Mouse (Mus musculus) brain, embryonic 18.5 days (tissue): ENCODE results near the gene Rab15.

Experiments used
- DNase-seq: peaks from one replicate; pipeline ENCODE4 v3.0.0-alpha.2; 2012; ENCODE audit warnings: low read depth, low spot score

Gene Rab15

DNA sequence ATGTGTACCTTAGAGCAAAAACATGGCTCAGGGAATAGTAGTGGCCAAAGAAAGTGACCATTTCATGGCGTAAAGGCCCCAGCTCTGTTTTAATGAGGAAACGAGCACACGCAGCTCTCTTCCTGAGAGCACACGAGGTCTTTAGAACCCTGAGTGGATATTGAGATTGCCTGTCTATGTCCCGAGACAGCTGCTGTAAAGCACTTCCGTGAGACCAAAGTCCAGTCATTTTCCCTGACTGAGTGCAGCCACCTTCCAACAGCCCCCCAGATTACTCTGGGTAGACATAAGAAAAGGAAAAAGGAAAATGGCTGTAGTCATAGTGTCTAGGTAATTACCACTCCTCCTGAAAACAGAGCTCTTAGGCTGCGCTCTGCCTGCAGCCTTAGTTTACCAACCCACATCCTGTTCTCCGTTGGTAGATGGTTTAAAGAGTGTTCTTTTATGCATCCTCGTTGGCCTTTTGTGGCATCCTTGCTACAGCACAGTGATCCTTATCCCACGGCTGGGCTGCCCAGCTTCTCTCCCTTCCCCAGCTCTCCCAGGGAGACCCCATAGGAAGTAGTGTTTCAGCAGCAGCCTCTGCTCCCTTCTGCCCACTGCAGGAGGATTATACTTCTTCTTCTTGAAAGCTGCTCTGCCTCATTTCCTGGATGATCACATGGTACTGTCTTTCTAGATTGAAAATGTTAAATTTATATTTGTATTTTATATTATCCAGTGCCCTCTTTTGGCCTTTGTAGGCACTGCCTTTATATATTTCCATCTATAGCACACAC is 44.2 kb downstream of the Rab15 start:
- no peak for DNase-seq

DNA sequence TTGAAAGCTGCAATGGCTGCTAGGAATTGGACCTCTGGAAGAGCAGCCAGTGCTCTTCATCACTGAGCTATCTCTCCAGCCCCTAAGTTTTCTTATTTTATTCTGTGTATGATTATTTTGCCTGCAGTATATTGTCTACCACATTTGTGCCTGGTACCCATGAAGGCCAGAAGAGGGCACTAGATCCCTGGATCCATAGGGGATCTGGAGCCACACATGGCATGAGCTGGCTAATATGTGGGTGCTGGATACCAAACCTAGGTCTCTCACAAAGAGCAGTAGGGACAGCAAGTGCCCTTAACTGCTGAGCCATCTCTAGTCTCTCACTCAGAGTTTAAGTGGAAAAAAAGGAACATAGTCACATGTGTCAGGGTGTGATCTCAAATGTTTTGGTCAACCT is 44.9 kb downstream of the Rab15 start:
- no peak for DNase-seq

DNA sequence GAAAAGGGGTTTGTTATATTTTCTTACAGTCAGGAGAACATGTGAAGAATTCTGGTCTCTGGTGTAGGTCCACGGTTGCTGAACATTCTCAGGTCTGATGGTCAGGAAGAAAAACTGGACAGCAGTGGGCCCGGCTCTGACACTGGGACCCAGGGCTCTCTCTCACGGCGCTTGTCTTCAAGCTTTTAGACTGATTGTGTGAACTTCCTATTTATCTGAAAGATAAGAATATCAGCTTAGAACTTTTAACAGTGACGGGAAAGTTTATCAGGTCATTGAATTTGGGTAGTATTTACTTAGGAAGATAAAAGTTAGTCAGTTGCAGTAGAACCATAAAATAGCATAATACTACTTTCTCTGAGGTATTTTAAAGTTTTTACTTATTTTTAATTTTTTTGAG is 45.8 kb downstream of the Rab15 start:
- no peak for DNase-seq

DNA sequence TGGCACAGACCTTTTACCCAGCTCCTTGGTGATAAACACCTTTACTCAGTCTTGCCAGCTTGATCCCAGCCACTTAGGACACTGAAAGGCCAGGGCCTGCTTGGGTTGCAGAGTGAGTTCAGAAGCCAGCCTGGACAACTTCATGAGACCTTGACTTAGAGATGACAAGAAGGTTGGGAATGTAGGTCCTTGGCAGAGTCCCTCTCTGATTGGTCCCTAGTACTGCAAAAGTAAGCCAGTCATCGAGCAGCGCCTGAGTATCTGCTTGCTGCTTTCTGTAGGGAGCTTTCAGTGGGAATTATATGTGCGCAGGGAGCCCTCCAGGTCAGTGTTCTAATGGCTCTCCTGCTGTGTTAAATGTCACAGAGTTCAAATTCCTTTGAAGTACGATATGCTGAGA is 47.6 kb downstream of the Rab15 start:
- DNase-seq: no peak

DNA sequence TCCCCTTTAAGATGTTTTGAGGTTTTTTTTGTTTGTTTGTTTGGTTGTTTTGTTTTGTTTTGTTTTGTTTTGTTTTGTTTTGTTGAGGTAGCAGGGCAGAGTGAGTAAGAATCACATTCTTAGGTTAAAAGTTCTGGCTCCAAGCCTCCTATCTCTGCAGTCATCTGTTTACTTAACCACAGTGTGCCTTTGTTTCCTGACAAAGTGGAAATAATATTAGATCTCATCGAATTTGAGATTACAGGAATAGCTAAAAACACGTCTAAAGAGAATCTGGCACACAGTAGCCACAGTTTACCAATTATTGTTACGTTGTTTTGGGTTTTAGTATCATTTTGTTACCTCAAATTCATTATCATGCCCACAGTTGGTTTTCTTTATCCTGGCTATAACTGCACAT is 48.1 kb downstream of the Rab15 start:
- no peak for DNase-seq

DNA sequence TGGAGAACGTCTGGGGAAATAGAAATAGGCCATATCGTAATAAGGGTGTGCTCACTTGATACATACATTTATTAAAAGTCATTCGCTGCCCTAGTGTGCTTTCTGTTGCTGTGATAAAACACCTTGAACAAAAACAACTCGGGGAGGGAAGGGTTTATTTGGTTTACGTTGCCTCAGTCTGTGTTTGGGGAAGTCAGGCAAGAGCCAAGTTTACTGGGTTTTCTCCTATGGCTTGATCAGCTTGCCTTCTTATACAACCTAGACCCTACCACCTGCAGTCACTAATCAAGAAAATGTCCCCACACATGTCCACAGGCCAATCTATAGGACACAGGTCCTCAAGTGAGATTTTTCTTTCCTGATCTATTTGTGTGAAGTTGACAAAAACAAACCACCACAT is 51.2 kb downstream of the Rab15 start:
- no peak for DNase-seq

DNA sequence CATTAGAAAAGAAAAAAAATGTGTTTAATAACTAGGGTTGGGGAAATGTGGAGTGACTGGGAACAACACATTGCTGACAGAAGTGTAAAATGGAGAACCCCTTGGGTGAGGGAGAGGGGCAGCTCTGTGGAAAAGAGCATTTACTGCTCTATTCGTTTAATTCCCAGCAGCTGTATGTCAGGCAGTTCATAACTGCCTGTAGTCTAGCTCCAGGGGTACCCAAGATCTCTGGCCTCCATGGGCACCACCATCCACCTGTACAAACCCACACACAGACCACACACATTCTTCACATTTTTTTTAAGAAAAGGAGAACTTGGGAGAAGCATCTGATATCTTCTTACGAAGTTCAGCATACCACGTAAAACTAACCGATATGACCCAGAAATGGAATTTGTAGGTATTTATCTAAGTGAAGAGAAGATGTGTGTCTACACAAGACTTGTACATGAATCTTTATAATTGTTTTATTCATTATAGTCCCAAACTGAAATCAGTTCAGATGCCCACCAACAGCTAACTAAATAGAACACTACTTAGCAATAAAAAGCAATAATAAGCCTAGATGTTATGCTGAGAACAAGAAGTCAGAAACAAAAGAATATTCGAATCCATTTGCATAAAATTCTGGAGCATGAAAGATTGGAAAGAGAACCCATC is 51.7 kb downstream of the Rab15 start:
- no peak for DNase-seq

DNA sequence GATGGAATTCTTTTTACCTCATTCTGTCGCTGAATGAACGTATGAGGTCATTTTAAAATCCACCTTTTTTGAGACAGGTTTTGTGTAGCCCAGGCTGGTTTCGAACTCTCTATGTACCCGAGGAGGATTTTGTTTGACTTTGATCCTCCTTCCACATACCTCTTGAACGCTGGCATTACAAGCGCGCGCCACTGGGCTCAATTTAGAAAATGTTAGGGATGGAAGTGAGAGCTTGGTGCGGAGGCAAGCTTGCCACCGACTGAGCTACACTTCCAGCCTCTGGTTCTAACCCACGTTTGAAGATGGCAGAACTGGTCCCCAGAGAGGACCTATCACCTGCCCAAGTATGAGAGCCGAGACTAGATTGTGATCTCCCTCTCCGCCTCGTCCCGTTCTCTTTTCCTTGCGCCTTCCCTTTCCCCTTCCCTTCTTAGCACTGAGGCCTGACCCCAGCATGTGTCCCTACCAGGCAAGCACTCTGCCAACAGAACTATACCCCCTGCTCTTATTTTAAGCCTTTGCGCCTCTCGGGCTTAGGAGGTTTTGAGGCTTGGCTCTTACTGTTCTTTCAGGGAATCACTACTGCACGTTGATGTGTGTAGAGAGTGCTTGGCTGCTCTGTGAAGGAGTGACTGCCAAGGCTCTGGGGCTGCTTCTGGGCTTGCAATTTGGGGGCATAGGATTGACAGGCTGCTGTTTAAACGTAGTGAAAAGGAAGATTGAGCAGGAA is 56.6 kb downstream of the Rab15 start:
- no peak for DNase-seq

DNA sequence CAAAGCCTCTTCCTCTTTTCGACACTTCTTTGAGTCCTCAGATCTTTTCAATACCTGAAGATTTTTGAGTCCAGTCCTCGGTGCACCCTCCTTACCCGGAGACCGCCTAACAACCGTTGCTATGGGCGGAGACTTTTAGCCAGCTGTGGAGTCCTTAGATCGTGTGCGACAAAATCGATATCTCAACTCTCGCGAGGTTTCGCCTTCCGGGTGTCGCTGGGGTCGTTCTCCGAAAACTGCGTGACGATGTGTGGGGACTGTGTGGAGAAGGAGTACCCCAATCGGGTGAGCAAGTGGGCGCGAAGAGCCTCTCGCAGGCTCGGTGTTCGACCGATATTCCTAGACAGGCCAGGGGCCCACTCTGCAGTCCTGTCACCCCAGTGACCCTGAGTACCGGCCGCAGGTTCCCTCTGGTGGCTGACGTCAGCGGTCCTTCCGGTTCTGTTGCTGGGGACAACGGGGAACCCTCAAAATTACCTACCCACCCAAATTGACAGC is 57.3 kb downstream of the Rab15 start, which contains the start of the genes Churc1 and Fntb:
Gene Churc1, plus strand, starts transcription at position 185 of the 498 bp plus-strand sequence.
Gene Fntb, plus strand, starts transcription at position 236 of the 498 bp plus-strand sequence.
- peak; percentile 90 for DNase-seq

DNA sequence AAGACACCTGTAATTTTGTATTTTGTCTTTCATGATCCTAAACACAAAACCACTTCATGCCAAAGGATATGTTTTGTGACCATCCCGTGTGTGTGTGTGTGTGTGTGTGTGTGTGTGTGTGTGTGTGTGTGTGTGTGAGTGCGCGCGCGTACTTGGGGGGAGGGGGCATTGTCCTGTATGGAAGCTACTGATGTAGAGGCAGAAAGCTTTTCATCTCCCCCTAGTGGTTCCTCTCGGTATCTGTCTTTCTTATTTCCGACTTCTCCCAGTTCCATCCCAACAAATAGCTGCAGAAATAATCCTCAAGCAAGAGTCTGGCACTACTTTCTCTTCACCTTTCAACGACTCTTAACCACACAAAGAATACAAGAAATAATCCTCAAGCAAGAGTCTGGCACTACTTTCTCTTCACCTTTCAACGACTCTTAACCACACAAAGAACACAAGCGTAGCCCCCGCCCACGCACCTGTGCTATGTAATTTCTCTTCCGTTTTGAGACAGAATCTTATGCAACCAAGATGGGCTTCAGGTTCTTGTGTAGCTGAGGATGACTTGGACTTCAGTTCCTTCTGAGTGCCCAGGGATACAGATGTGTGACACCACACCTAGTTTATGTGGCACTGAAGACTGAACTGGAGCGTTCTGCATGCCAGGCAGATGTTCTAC is 69.9 kb downstream of the Rab15 start:
- no peak for DNase-seq

DNA sequence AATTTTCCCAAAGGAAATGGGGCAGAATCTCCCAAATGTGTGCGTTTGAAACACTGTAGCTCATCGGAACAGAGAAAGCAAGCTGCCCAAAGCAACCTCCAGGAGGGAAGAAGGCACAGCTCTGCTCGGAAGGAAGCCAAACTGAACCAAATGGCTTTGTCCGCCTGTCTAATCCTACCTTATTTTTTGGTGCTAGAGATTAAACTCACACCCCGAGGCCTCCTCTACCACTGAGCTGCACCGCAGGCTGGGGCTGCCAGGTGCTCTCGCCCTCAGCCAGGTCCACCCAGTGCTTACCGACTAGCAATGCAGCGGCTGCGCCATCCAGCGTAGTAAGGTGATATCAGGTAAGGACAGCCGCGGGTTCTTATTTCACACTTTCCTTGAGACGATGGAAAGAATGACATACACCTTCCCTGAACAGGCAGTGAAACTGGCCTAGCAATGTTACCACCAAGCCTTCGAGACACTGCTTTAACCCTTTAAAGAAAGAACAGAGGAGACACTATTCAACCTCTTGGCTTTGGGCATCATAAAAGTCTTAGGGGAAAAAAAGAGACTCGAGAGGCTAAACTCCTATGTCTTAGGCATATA is 71.7 kb downstream of the Rab15 start:
- DNase-seq: no peak
